Mouse (Mus musculus) induced T-regulatory cell, adult 2 months (primary cell): Measurements from ENCODE around the gene Stk32c.
A peak's percentile ranks its signal among the peaks of the same experiment; 100 is the strongest.

Experiments used
- DNase-seq: peaks from one replicate; pipeline ENCODE4 v3.0.0-alpha.2; 2012; ENCODE audit warnings: low read depth

Gene Stk32c

GRCm38 (mm10) chr7:139092676-139093075, 120.4 kb downstream of the Stk32c start:
- DNase-seq: no peak

- DNase-seq: no peak
Measured at GRCm38 (mm10) chr7:139091681-139092080, 121.4 kb downstream of the Stk32c start.

- DNase-seq: no peak
Measured at GRCm38 (mm10) chr7:139089892-139090874, 122.9 kb downstream of the Stk32c start.

GRCm38 (mm10) chr7:139087801-139088200, 125.3 kb downstream of the Stk32c start:
- no peak for DNase-seq

DNA sequence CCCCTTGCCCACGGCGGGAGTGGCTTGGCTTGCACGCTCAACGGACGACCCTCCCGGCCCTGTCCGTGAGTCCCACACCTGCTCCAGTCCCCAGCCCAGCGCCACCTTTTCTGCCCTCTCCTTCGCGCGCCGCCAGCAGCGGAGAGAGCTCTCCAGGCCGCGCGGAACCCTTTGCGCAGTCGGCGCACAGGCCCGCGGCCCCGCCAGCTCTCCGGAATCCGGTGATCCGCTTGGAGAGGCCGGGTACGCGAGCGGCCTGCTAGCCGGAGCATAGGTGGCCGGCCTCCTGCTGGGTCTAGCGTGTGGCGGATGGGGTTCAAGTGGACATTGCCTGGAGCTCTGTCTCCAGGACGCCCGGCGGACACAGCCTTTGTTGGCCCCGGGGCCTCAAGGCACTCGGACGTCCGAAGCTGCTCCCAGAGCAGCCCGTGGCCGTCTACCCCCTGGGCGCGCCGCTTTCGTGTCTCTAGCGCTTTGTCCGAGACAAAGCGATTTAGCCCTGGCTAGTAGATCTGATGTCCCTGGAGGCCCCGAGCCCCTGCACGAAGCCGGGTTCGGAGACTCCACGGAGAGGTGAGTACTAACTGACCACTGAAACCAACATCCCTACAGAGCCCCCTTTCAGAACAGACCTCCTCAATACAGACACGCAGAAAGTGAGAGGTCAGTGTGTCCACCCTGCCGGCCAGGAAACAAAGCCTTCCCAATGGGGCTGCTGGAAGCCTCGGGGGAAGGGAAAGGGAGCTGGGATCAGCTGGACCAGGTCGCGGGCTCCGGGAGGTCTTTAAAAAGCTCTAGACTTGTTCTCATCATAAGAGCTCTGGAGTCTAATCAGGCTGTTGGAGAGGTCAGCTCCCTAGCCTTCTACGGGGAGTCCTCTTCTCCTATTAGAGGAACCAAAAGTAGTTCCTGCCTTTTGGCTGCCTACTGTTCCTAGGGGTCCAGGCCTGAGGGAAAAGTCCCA, 126.6 kb downstream of the Stk32c start:
- no peak for DNase-seq

- peak; percentile 3 for DNase-seq
Measured at GRCm38 (mm10) chr7:139085629-139086194, 127.4 kb downstream of the Stk32c start, which contains the start of gene Dpysl4. TSS of gene Dpysl4 (plus strand) at chr7:139086001.

DNA sequence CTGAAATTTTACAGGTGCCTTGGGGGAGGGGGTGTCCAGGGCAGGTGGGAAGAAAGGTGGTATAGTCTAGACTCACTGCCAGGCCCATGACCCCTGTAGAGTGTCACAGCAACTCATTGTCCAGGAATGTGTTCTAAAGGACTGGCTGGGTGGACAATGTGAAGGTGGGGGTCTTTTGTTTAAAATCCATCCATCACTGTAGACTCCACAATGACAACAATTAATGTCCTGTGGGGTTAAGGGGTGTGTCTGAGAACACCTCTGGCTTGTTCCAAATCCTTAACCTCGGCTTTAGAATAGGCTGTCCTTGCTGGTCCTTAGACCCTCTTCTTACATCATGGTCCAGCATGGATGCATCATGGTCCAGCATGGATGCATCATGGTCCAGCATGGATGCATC, 128.8 kb downstream of the Stk32c start:
- no peak for DNase-seq

DNA sequence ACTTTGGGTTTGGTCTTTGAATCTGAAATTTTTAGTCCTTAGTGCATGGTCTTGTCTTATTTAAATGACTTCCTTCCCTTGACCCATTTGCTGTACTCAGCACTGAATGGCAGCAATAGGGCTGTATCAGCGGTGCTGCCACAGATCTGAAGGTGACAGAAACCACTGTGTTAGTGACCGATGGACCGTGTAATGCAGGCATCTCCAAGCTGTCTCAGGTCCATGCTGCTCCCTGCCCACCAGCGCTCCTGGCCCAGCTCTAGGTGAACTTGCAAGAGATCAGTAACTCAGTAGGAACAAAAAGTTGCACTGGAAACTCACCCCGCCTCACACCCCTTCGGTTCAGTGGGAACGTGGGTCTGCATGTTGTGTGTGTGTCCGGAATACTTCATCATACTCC, 130.8 kb downstream of the Stk32c start:
- no peak for DNase-seq

GRCm38 (mm10) chr7:139081158-139081557, 131.9 kb downstream of the Stk32c start:
- DNase-seq: no peak

- peak; percentile 43 for DNase-seq
Measured at GRCm38 (mm10) chr7:139080714-139081113, 132.4 kb downstream of the Stk32c start.

DNA sequence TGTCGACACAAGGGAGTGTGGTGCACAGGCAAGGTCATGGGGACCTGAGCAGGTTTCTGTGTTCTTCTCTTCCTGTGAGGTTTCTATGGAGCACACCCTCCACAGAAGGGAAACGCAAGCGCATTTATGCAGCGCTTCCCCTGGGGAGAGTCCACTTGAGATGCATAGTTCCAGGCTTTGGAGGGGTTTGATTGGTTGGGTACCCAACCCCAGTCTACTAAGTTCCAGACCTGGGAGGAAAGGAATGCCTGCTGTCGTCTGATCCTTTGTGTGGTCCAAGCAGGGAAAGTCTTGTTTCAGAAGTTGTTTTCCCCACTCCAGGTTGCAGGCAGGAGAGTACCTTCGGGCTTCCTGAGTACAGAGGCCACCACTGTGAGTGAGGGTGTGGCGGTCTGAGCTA, 134.0 kb downstream of the Stk32c start:
- DNase-seq: no peak

DNA sequence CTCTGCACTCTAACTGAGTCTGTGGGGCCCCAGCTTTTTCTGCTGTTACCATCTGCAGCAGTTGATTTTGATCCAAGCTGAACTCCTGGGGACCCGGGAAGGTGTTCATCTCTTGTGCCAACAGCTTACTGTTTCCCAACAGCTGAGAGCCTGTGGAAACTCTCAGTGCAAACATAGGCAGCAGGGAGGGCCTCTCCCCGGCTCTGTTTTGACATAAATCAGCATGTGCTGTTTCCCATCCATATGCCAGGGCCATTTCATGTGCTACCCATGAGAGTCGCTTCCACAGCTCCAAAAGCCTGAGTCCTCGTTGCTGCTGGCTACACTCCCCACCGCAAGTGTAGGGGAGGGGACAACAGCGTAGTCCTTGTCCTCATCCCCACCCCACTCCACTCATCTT, 134.9 kb downstream of the Stk32c start:
- DNase-seq: no peak

DNA sequence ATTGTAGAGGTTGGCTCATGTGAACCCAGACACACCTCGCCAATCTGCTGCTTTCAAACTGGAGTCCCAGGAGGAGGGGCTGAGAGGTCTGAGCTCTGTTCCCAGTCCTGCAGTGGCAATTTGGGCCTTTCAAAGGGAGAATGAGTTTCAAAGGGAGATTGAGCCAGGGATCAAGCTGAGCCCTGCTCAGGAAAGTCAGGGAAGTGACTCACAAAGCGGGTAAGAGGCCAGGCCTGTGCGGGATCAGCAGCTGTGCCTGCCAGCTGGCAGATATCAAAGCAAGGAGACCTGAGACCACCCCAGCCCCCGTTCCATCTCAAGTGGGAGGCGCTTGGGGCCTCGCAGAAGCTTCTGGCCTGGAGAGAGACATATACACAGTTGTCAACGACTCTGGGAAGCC, 135.8 kb downstream of the Stk32c start:
- DNase-seq: no peak

- DNase-seq: no peak
Measured at GRCm38 (mm10) chr7:139075054-139075794, 137.9 kb downstream of the Stk32c start.

DNA sequence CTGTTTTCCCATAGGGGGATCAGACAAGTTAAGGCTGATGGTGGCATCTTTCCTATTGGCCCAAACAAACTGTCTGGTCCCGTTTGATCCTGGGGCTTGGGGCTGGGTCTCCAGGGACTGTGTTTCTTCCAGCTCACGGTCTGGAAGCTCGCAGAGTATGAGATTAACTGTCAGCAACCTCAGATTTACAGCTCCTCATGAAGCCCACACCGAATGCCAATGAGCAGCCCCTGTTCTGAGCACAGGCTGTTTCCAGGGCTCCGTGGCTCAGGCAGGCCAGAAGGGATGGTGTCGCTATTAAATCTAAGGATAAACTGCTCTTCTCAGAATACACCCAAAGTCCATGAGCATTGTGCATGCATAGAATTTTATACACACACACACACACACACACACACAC, 138.9 kb downstream of the Stk32c start:
- no peak for DNase-seq

- DNase-seq: peak; percentile 73
Measured at GRCm38 (mm10) chr7:139068182-139068623, 144.9 kb downstream of the Stk32c start.

DNA sequence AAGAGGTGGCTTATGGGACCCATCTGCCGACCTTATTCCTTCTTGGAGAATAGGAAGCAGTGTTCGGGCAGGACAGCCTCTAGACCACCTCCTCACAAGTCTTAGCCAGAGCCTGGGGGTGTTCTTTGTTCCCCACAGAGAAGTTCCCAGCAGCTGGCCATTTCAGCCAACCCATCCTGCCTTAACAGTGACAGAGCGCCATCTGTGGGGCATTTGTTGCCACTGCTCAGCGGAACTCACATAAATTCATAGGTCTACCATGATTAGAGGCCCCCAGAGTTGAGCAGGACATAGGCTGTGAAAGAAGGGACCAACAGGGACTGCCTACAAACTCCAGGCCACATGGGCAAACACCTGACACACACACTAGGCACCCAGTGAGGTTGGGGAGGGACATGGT, 149.7 kb downstream of the Stk32c start:
- peak; percentile 11 for DNase-seq
